ENCODE assay signal across 14 mouse cellular contexts in genomic region chr3:153771479-153771878, GRCm38 (mm10).
"Had no signal": no experiment of that assay in that cellular context is flagged by ENCODE, and none has a peak within 500 bp of the region (broad histone marks: within the 10 kb centered on the region; RNA-seq: fewer than 3 reads in every experiment).

No protein-coding gene starts in this region.

- H3K4me1 ChIP-seq: limb, embryonic 15.5 days; midbrain, embryonic 15.5 days; neural tube, embryonic 12.5 days; stomach, embryonic 15.5 days had no signal

- H3K27me3 ChIP-seq: kidney, embryonic 15.5 days; limb, embryonic 15.5 days; midbrain, embryonic 15.5 days; neural tube, embryonic 12.5 days; stomach, embryonic 15.5 days had no signal

- H3K36me3 ChIP-seq: kidney, embryonic 15.5 days; limb, embryonic 15.5 days; midbrain, embryonic 15.5 days; neural tube, embryonic 12.5 days; stomach, embryonic 15.5 days had no signal

- H3K27ac ChIP-seq: kidney, embryonic 15.5 days; limb, embryonic 15.5 days; midbrain, embryonic 15.5 days; neural tube, embryonic 12.5 days; stomach, embryonic 15.5 days had no signal

- H3K4me2 ChIP-seq: kidney, embryonic 15.5 days; limb, embryonic 15.5 days; midbrain, embryonic 11.5 days; midbrain, embryonic 15.5 days; neural tube, embryonic 12.5 days; stomach, embryonic 15.5 days had no signal

- DNase-seq: kidney, adult 2 months; kidney, postnatal 14 days; lung, adult 18-20 months; retina, postnatal 1 day; right cerebral cortex, postnatal 4 days; thymus, adult 2 months; thymus, postnatal 25 days had no signal

- H3K9ac ChIP-seq: kidney, embryonic 15.5 days; limb, embryonic 15.5 days; midbrain, embryonic 15.5 days; neural tube, embryonic 12.5 days; stomach, embryonic 15.5 days had no signal

- H3K4me3 ChIP-seq: kidney, embryonic 15.5 days; limb, embryonic 15.5 days; midbrain, embryonic 15.5 days; neural tube, embryonic 12.5 days; stomach, embryonic 15.5 days had no signal

- ATAC-seq: intestine, embryonic 16.5 days; midbrain, embryonic 15.5 days had no signal

- H3K9me3 ChIP-seq: limb, embryonic 15.5 days; midbrain, embryonic 15.5 days; neural tube, embryonic 12.5 days; stomach, embryonic 15.5 days had no signal
